Mouse (Mus musculus) thymus, adult 2 months (tissue): ENCODE results near the gene Tmed2.
A peak's percentile ranks its signal among the peaks of the same experiment; 100 is the strongest.

Source experiments
- CTCF ChIP-seq: fragments of 200-500 bp; IDR thresholded peaks from 2 replicates; pipeline ENCODE4 v1.5.1; 2012; ENCODE audit warnings: mild to moderate bottlenecking, control low read depth, low read length, moderate library complexity, borderline replicate concordance; ENCODE audit not compliant: control insufficient read depth, poor library complexity, insufficient read depth; ENCODE audit errors: extremely low read depth
- POLR2A ChIP-seq: fragments of 200-500 bp; IDR thresholded peaks from 2 replicates; pipeline ENCODE4 v1.6.1; 2012; ENCODE audit warnings: mild to moderate bottlenecking, low read length, control low read depth, moderate library complexity; ENCODE audit not compliant: control insufficient read depth, poor library complexity, insufficient read depth; ENCODE audit errors: extremely low read depth

DNA sequence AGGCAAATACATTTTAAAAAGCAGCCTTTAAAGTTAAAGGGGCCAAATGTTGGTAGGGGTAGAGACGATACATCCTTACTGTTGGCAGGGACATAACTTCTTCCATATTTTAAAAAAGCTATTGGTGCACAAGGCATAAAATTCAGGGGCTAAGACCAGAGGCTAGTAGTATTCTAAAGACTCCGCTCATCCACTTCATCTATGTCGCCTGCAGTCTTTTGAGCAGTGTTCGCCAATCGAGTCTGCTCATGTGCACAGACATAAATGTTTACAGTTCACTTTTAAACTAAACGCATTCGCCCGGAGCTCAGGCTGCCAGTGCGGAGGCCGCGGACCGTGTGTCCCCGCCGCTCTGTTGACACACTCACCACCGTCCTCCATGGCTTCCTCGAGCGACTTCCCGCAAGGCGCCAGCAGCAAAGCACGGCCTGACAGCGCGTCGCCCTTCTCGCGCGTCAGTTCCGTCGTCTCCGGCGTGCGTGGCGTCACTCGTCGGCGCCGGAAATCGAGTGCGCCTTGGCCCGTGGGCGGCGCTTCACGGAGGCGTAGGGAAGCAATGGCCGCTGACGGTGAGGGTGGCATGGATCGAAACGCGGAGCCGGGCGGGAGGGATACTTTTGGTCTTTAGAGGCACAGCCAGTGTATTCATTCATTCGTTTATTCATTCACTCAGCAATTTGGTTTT lies 38.3 kb downstream of the Tmed2 start, which contains the start of the genes Eif2b1 and Gtf2h3:
- no peak for TF ChIP-seq CTCF
- TF ChIP-seq POLR2A, result peak; percentile 78
